Comparison of ENCODE assay signal across 7 mouse cellular contexts in genomic region chr1:166000601-166001120, GRCm38 (mm10). TPM values are rescaled to one million over a fixed set of nuclear protein-coding genes. Genes with fewer than 3 reads are reported as not detected.
DNase-seq lines count a peak whose midpoint lies in the region; ATAC-seq and TF ChIP-seq lines count a peak whose summit lies in the region.

No protein-coding gene starts in this region.

- no peak for TF ChIP-seq CTCF in testis, adult 2 months (IDR thresholded peaks at IDR 0.05; ENCODE audit: control insufficient read depth, insufficient read depth, insufficient replicate concordance, low read depth, low read length)
- TF ChIP-seq CTCF in bone marrow macrophage, adult 2 months (IDR thresholded peaks at IDR 0.05; ENCODE audit: low read depth, low read length), result no peak
- TF ChIP-seq CTCF in kidney, postnatal 0 days (IDR thresholded peaks at IDR 0.05; ENCODE audit: low read depth), result no peak

- ATAC-seq in kidney, postnatal 0 days (replicated peaks; ENCODE audit: low FRiP score, low read depth), result no peak

- no peaks in the 10 kb centered on the region for H3K27me3 ChIP-seq in testis, adult 2 months (ENCODE audit: control insufficient read depth, insufficient read depth, low read length)
- H3K27me3 ChIP-seq in kidney, postnatal 0 days (ENCODE audit: insufficient read depth, low read length), result no peaks in the 10 kb centered on the region

- DNase-seq in testis, postnatal 10 days (ENCODE audit: low spot score), result no peak
- peak; percentile 9 to 10 for DNase-seq in frontal cortex, postnatal 10 days (ENCODE audit: low spot score in 2 of 2)
- DNase-seq in kidney, postnatal 0 days (ENCODE audit: low spot score), result peak; percentile 72
- peak; percentile 44 for DNase-seq in lung, postnatal 10 days
- peak; percentile 4 for DNase-seq in right cerebral cortex, postnatal 4 days

- 12% methylated on average over 7 of the region's 7 CpGs for WGBS in kidney, postnatal 0 days

- H3K36me3 ChIP-seq in testis, adult 2 months (ENCODE audit: control insufficient read depth, insufficient read depth, low read length), result no peaks in the 10 kb centered on the region
- no peaks in the 10 kb centered on the region for H3K36me3 ChIP-seq in kidney, postnatal 0 days (ENCODE audit: insufficient read depth, low read length)

- peak overlapping the region; percentile 96 for H3K4me2 ChIP-seq in kidney, postnatal 0 days (ENCODE audit: low read length)

- H3K27ac ChIP-seq in testis, adult 2 months (ENCODE audit: control insufficient read depth, insufficient read depth, low read depth, low read length), result peak overlapping the region; percentile 94
- H3K27ac ChIP-seq in bone marrow macrophage, adult 2 months (ENCODE audit: insufficient read depth, low read depth, low read length), result 0 out of 2 replicates have a peak overlapping the region, but pooled peaks have one; percentile 33
- peak overlapping the region; percentile 91 for H3K27ac ChIP-seq in kidney, postnatal 0 days

- H3K4me1 ChIP-seq in testis, adult 2 months (ENCODE audit: control insufficient read depth, insufficient read depth, low read length), result peaks cover 6% of the 10 kb centered on the region
- H3K4me1 ChIP-seq in bone marrow macrophage, adult 2 months (ENCODE audit: control insufficient read depth, insufficient read depth, low read length), result peaks cover 12% of the 10 kb centered on the region
- peaks cover 14% of the 10 kb centered on the region for H3K4me1 ChIP-seq in kidney, postnatal 0 days (replicated peaks; ENCODE audit: insufficient read depth, low read length)

- H3K4me3 ChIP-seq in testis, adult 2 months (ENCODE audit: control insufficient read depth, low read depth, low read length), result peak overlapping the region; percentile 91
- peak overlapping the region; percentile 91 for H3K4me3 ChIP-seq in bone marrow macrophage, adult 2 months (ENCODE audit: insufficient read depth, low read length)
- H3K4me3 ChIP-seq in kidney, postnatal 0 days (replicated peaks; ENCODE audit: low read depth, low read length), result peak overlapping the region; percentile 99

- H3K9me3 ChIP-seq in kidney, postnatal 0 days (replicated peaks; ENCODE audit: low read length), result no peaks in the 10 kb centered on the region

- H3K9ac ChIP-seq in kidney, postnatal 0 days (ENCODE audit: low read depth, low read length), result 0 out of 2 replicates have a peak overlapping the region, but pooled peaks have one; percentile 31

- TF ChIP-seq POLR2A in testis, adult 2 months (IDR thresholded peaks at IDR 0.05; ENCODE audit: control insufficient read depth, low read depth, low read length), result no peak
- TF ChIP-seq POLR2A in bone marrow macrophage, adult 2 months (IDR thresholded peaks at IDR 0.05; ENCODE audit: borderline replicate concordance, low read depth, low read length), result no peak

RNA-seq across cellular contexts. Expression of gene Pou2f1, which starts 1.8 kb away (rescaled TPM):
- polyA plus RNA-seq in testis, adult 2 months (2012; rRNA removed), result 17.6 and 19.2 TPM in 2 replicates
- polyA plus RNA-seq in bone marrow macrophage, adult 2 months (2012; ENCODE audit: insufficient read depth, insufficient read length, missing spikeins), result 10.0 and 12.3 TPM in 2 replicates
- 11.6 and 11.7 TPM in 2 replicates for polyA plus RNA-seq in kidney, postnatal 0 days (2015; fragmentation: Nextera tagmentation; extraction: Ambion mirVana)

Comparison
In these comparisons a context has a peak if more than half of its experiments do, and no peak if none do; other contexts are left out.
1. H3K27ac ChIP-seq: peak in every context shown above with its lines; median percentile 94 in testis, adult 2 months; 91 in kidney, postnatal 0 days; 33 in bone marrow macrophage, adult 2 months.